Mouse (Mus musculus) embryo, embryonic 11.5 days (tissue): ENCODE measurements at regions not wholly inside any gene's neighbourhood (a gene's known extent, or its start where the extent isn't known, plus 50 kb on each side); places are given as distances from the start of the nearest gene placed in this dataset.

Experiments used
- DNase-seq: peaks from one replicate; pipeline ENCODE4 v3.0.0-alpha.2; 2012; ENCODE audit warnings: low read depth, low spot score

DNA sequence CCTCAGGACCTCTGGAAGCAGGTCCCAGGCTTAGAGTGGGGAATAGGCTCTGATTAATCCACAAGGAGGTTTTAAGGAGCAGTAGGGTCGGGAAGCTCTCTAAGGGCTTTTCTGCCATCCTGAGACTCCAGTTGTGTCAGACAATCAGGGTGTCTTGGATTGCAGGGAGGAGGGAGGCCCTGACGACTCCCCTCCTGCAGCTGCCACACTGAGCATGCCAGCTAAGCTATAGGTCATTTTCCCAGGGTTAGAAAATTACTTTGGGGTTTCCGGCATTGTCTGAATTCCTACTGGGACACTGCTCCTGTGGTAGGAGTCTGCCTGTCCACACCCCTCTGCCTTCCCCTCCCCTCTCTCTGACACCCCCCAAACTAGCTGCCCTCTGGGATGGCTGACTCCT, 120.8 kb downstream of the Pja1 start:
- DNase-seq, result no peak

DNA sequence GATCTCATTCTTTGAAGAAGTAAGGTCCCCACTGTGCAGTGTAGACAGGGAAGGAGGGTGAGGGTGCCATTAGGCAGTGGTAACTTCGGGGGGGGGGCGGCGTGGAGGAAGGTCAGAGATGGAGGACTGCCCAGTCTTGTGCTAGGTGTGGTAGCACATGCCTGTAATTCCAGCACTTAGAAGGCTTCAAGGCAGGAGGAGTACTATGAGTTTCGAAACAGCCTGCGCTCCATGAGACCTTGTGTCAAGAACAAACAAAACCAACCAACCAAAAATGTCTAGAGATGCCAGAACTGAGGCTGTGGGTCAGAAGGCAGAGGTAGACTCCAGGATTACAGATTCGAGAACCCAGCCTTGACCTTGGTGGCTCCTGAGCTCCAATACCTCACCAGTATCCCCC, 130.8 kb downstream of the Pja1 start:
- DNase-seq, result no peak

DNA sequence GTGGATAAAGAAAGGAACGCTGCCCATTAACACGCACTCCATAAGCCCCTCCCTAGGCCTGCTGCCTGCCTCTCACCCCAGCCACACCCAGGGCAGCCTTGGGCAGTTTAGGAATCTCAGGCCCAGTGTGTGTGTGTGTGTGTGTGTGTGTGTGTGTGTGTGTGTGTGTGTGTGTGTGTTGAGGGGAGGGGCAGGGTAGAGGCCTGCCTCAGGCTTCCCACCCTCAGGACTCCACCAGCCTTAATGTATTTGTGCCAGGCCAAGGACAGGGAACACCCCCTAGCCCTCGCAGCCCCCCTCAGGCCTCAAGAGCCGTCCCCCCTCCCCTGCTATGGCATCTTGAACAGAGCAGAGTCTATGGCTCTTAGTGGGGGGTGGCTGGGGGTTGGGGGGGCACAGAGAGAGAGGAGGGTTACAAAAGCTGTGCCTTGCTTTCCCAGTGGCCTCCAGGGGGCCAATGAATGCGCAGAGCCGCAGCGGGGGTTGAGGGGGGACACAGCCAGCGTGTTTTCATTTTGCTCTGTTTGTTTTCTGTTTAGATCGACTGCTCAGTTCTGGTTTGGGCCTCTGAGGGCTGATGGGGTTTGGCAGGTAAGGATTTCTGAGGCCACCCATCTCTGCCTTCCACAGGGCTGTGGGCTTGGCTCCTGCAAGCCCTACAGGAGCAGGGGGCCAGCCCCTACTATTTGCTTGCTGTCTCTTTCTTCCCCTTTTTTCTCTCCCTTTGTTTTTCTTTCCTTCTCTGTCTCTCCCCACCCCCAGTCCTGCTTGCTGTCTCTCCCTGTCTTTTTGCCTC, 131.8 kb downstream of the Pja1 start:
- no peak for DNase-seq

DNA sequence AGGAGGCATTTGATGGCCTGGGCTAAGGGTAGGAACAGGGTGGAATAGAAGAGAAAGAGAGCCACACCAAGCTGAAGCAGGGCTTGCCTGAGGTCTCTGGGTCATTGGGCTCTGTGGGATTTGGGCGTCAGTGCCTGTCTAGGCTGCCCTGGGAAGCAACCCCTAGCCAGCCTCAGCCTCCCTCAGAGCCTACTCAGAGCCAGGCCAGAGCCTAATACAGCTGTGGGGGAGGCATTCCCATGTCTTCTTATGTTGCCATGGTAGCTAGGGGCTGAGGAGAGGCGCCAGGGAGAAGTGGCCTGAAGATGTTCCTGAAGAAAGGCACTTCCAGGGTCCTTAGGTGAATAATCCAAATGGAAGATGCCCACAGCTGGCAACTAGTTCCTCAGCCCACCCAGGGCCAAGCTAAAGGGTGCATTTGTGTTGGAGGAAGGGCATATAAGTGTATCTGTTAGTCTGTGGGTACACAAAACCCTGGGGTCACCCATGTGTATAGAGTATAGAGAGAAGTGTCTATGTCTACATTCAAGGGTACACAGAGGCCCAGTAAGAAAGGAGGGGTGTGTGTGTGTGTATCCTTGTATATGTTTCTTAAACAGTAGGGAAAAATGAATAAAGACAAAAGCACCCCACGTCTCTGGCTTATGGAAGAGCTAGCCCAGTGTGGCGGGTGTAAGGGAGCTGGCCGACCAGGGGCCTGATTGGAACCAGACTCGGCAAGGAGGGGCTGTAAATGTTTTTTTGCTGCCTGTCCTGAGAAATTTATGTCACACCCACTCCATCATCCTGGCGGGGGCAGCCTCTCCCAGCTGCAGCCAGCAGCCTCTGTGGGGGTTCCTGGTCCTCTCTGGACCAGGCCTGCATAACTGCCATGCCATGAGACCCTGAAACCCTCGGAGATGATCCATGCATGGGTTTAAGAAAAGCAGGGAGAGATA, 134.2 kb downstream of the Pja1 start:
- DNase-seq, result no peak

DNA sequence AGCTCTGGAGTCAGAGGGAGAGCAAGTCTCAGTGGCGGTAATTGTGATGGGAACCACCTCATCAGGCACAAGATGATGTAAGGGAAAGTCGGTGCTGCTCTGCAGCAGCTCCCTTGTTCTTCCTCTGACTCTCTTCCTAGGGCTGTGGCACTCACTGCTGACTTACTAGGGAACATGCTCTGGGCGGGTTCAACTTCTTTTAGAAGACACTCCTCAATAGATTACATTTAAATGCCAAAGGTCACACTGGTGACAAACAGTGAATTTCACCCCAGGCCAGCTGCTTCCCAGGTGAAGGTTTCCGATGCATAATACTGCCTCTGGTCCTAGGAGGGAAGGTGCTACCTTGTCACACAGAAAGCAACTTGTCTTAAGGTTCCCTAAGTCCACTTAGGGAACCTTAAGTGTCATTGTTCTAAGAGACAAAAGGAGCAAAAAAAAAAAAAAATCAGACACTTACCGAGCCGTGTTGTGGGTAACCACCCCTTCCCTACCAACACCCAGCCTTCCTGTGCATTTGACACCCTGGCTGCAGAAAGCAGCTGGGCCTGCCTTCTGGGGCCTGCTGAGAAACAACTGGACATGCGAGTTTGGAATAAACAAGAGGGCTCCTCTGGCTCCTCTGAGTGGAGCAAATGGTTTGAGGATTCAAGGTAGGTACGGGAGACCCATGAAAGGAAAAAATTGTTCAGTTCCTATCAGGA, 135.0 kb downstream of the Pja1 start:
- DNase-seq, result no peak

DNA sequence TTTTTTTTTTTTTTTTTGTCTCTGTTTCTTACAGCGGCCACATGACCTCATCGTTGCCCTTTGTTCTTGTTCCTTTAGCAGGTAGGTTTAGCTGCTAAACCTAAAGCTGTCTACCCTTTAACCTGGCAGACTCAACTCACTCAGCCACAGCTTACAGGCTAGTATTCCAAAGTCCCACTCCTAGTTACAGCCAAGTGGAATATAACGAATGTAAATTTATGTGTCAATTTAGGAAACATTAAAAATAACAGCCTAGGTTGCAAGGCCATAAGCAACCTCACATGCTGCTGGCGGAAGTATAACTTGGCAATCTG, 138.7 kb downstream of the Pja1 start:
- DNase-seq, result no peak

DNA sequence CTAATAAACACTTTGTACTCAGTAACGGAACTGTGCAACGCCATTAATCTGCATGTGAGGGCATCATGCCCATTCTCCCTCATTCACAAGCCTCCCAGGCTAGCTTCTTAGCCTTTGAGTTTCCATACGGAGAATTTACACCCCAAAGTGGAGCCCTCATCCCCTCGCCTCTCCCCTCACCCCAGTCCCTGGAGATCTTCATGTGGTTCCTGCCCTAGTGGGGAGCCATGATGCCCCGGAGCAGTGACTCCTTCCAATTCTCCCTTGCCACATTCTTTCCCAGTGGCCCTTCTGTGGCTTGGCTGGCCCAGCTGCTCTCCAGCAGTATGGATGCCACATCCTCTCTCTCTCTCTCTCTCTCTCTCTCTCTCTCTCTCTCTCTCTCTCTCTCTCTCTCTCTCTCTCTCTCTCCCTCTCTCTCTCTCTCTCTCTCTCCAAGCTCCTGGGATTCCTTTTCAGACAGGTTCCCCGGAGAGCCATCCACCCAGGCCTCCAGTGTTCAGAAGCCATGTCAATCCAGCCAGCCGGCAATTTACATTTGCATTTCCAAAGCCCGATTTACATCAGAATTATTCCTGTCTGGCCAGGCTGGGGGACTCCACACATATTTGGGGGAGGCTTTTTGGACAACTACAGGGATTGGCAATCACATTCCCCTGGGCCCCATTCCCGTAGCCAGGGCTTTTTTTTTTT, 139.2 kb downstream of the Pja1 start:
- no peak for DNase-seq

DNA sequence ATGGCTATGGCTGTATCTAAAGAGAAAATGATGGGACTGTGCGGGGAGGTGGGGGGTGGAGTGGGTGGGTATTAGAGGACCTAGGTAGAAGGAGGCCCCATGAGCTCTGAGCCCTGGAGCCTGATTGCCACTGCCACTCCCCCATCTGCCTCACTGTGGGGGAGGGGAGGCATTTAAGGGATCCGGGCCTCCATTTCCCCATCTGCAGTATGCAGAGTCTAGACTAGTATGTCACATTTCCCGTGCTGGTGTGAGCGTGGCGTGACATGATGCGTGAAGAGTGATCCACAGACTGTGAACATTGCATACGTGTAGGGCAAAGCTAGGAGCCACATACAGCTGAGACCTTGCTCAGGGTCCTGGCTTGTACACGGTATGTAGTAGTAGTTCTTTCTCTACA, 140.7 kb downstream of the Pja1 start:
- no peak for DNase-seq

DNA sequence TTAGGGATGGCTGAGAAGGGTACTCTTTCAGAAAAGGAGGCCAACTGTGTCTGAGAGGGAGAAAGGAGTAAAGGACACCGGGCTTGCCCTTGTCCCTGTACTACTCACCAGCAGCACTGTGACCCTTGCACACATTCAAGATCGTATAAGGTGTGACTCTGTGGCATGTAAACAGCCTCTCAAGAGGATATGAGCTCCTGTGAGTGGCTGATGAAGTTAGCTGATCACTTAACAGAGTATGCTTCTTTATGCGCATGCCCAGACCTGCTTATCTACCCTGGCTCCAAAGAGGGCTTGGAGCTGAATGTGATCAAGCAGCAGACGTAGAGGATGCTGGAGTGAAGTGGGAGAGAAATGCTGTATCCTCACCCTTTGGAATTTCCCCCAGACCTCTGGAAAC, 142.5 kb downstream of the Pja1 start:
- no peak for DNase-seq

DNA sequence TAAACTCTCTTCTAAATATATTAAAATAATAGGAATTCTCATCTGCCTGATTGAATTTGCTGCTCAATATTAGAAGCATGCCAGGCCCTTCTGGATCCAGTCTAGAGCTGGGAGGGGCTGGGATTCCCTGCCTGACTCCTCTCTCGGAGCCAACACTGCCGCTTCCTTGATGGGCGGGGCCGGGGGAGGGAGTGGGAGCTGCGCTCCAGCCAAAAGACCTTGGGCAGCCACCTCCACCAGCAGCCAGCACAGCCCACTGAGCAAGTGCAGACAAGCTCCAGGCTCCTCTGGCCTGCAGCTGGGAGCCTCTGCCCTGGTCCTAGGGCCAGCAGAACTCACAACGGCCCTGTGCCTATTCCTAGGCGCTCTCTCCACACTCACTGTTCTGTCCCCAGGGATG, 144.9 kb downstream of the Pja1 start:
- no peak for DNase-seq

DNA sequence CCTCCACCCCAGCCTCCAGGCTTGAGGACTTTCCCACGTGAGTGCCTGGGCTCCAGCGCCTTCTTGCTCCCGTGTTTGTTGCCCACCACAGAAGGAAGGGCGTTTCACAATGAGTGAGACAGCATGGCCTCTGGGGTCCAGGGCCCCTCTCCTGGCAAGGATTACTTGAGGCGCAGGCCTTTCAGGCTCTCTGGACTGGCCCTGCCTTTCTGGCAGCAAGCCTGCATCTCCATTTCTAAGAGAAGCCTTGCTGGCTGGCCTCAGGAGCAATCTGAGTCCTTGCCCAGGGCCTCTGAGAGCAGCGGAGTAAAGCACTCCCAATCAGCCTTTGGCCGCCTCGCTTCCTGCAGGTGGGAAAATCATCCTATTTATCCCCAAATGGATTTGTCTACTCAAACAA, 145.6 kb downstream of the Pja1 start:
- DNase-seq, result no peak

DNA sequence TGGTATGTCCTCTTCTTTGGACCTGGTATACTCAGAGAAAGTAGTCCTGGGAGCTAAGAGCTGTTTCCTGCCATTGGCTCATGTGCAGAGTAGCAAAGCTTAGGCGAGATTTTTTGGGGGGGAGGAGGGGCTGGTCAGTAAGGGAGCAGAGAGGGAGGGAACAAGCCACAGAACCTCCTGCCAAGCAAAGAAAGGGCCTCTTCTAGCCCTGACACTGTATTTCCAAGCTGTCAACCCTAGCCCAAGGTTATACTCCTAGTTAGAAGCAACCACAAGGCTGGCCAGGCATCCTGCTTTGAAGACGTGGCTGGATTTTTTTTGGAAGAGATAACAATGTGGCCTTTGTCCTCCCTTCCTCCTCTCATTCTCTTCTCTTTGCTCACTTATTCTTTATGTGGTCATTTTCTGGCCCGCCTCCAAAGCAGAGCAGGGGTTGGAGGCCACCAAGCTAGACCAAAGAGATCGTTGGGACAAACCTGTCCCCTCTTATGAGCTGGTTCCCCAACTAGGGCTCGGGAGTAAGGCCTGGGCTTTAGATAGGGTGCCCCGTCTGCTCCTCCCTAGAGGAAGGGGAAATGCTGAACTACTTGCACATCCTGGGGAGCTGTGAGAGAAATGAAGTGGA, 146.4 kb downstream of the Pja1 start:
- DNase-seq, result no peak

DNA sequence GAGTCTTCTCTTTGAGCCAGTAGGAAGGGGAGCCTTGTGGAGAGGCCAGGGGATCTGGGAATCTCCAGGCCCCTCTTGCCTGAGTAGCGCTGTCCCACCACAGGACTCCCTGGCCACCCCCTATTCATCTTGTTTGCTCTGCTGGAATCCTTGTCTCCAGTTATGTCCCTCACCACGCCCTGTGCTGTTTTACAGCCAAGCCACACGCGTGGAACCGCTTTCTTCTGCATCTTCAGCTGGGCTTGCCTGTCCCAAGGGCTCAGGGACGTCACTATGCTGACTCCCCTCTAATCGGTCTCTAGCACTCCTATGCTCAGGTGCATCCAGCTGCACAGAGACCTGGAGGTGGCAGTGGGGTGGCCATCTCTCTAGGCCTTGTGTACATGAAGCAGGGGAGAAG, 151.3 kb downstream of the Pja1 start:
- DNase-seq, result no peak

DNA sequence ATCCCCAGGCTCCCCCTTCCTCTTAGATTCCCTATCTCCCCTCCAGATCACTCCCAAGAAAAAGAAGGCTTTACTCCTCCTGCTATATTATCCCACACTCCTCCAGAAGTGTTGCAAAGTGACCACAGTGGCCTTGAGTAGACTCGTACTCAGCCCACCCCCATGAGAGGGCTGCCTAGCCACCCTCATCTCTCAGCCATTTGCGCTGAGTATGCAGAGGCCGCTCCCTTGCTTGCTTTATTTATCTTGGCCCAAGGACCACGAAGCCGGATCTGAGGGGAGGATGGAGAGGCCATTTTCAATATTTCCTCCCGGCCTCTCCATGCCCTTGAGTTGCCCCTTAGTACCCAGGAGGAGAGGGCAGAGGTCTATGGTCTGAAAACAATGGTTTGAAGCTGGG, 151.9 kb downstream of the Pja1 start:
- DNase-seq, result no peak

DNA sequence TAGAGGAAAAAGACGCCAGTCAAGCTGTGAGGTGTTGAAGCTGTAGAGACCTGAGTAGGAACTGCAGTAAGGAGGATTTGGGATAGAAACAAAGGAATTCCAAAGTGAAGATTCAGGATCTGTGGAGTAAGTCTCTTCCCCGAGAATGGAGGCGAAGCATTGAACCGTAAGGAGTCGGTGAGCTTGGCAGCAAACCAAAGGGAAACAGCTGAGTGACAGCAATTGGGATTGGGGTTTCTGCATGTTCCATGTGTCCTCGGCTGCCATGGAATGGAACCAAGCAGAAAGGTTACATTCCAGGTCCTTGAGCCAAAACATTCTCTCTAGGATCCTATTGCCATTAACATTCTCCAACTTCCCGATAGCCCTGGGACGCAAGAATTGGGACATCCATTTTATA, 152.9 kb downstream of the Pja1 start:
- DNase-seq, result no peak

DNA sequence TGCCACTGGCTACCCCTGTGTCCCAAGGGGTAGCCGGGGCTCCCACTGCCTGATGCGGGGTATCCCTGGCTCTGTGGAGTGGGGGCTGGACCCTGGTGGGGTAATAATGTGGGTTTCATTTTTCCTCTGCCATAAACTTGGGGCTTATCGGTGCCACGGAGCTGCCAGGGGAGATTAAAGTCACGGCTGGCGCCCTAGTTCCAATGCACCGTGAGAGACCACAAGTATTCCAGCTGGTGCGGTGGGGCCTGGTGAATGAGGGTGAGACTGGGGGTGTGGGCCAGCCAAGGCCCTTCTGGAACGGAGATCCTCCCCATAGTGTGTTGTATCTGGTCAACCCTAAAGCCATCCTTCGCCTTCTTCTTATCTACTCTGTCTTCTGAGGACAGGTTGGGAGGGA, 153.3 kb downstream of the Pja1 start:
- no peak for DNase-seq

DNA sequence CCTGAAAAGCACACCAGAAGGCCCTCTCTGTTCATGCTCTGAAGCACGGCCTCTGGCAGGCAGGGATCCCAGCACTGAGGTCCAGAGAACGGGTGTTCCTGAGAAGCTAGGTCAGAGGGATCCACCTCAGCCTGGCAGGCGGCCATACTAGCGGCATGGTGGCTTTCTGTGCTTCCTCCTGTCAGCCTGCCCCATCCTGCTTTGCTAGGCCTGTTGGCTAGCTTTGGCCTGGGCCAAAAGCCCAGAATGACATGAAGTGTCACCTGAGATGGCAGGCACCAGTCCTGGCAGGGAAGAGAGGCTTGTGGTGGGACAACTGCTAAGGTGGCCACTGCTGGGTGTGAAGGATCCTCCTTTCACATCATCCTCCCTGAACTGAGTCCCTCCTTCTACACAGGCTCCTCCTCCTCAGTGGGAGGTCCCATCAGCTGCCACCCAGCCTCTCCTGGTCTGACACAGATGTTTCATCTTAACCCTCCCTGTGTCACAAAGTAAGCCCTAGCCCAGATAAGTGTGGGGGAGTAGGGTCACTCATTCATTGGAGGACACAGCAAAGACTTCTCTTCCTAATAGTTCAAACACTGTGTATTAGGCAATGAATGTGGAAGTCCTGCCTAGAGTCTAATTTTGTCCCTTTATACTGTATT, 154.5 kb downstream of the Pja1 start:
- no peak for DNase-seq

DNA sequence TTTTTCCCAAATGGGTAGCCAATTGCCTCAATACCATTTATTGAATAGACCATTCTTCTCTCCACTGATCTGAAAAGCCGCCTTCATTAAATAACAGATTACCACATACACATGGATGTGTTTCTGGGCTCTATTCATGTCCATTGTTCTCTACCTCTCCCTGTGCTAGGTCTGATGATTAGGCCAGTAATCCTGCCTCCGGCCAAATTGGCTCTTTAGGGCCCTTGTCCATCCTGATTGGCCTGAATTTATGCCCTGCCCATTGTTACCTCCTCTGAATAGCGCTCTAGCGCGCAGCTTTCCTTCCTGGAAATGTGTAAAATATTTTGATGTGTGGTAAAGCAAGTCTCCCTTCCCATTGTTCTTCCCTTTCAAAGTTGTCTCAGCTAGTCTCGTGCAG, 163.2 kb downstream of the Efnb1 start:
- no peak for DNase-seq

DNA sequence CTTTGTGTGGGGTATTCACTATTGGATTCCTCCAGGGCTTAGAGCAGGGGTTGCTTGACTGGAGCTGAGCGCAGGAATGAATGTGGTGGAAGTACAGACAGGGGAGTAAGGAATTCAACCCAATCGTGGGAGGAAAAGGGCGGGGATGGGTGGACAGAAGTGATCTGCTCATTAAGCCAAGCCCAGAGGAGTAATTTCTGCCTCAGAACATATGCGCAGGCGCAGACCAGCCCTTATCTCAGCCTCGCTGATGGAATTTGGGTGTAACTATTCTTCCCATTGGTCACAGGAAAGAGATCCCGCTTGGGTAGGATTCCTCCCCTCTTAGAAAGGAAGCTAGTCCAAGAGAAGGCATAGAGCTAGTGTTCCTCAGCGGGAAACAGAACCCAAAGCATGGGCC, 158.8 kb downstream of the Efnb1 start:
- DNase-seq, result no peak

DNA sequence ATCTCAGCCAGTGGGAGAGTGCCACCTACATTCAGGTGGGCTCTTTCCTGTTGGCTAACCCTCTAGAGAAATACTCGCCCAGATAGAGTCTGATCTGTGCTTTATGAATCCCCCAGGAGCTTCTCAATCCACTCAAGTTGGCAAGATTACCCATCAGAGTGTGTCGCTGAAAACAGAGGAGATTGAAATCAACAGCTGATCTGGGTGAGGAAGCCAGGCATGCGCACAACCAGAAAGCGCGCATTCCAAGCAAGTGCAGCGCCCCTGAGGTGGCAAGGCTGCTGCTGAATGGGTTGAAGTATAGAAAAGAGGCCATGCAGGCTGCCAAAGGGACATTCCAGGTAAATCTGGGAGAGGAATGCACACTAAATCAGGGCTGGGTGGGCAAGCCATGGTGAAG, 158.0 kb downstream of the Efnb1 start:
- DNase-seq, result no peak

DNA sequence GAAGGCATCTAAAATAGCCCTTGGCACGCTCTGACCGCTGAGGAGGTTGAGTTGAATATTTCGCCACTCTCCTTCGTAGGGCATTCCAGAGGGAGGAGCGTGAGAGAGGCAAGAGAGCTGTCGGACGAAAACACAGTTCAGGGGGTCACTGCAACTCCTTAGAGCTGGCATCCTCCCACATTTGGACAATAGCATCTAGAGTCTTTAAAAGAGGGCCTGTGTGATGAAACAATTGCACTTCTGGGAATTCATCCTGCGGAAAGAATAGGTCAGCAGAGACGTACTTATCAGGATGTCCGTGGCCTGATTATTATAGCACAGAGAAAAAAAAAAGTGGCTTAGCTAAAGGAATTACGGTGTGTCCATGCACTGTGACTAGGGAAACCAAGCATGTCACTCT, 156.8 kb downstream of the Efnb1 start:
- no peak for DNase-seq
